Mouse (Mus musculus) embryonic facial prominence, embryonic 15.5 days (tissue): Measurements from ENCODE around the gene Itpr2. TPM values are rescaled to one million over a fixed set of nuclear protein-coding genes. Genes with fewer than 3 reads are reported as not detected.
A peak's percentile ranks its signal among the peaks of the same experiment; 100 is the strongest.

ENCODE experiments used
- ATAC-seq: fragments of 200-750 bp; cut with Nextera tagmentation; 2 replicates; pipeline ENCODE4 v1.8.0; 2017; ENCODE audit warnings: low read depth, moderate TSS enrichment; ENCODE audit not compliant: insufficient number of reproducible peaks, low FRiP score, low TSS enrichment
- H3K27ac ChIP-seq: fragments of 300-500 bp; sonication (generic); replicated peaks from 2 replicates; pipeline ENCODE4 v1.5.1; 2015; ENCODE audit warnings: mild to moderate bottlenecking, inconsistent platforms
- H3K27me3 ChIP-seq: fragments of 300-500 bp; sonication (generic); 2 replicates; pipeline ENCODE4 v1.6.1; 2015; ENCODE audit warnings: inconsistent platforms
- H3K36me3 ChIP-seq: fragments of 300-500 bp; sonication (generic); 2 replicates; pipeline ENCODE4 v1.6.1; 2015; ENCODE audit warnings: mild to moderate bottlenecking, inconsistent platforms
- H3K4me1 ChIP-seq: fragments of 300-500 bp; sonication (generic); 2 replicates; pipeline ENCODE4 v1.6.1; 2015; ENCODE audit warnings: inconsistent platforms
- H3K4me2 ChIP-seq: fragments of 300-500 bp; sonication (generic); replicated peaks from 2 replicates; pipeline ENCODE4 v1.6.1; 2015; ENCODE audit warnings: mild to moderate bottlenecking, inconsistent platforms
- H3K4me3 ChIP-seq: fragments of 300-500 bp; sonication (generic); replicated peaks from 2 replicates; pipeline ENCODE4 v1.5.1; 2015; ENCODE audit warnings: mild to moderate bottlenecking, inconsistent platforms
- H3K9ac ChIP-seq: fragments of 300-500 bp; sonication (generic); 2 replicates; pipeline ENCODE4 v1.6.1; 2015; ENCODE audit warnings: inconsistent platforms
- H3K9me3 ChIP-seq: fragments of 300-500 bp; sonication (generic); replicated peaks from 2 replicates; pipeline ENCODE4 v1.6.1; 2016; ENCODE audit warnings: inconsistent platforms
- WGBS: fragments of 180-500 bp; shearing (Covaris S2); methylation state at CpG from one replicate; pipeline ENCODE4 v1.1.7; 2015; 5-methylcytosine and 5-hydroxymethylcytosine counted together
- polyA plus RNA-seq: library from polyadenylated mRNA; unstranded; fragments of >200 nt; fragmentation: Nextera tagmentation; extraction: Ambion mirVana; gene quantifications from 2 replicates; pipeline ENCODE4 v1.2.1, GENCODE M21; 2015

Gene Itpr2
- polyA plus RNA-seq, 1 experiment from 2014 or later: 13.3 TPM

- no peak overlapping the region for H3K27ac ChIP-seq
- H3K36me3 ChIP-seq: no peaks in the 10 kb centered on the region
- peaks cover 10% of the 10 kb centered on the region for H3K4me1 ChIP-seq
- H3K4me3 ChIP-seq: no peak overlapping the region
- H3K9me3 ChIP-seq: no peaks in the 10 kb centered on the region
- no peak overlapping the region for H3K4me2 ChIP-seq
- 79% methylated on average over 3 of the region's 3 CpGs for WGBS
- no peak for ATAC-seq
- H3K27me3 ChIP-seq: no peaks in the 10 kb centered on the region
- H3K9ac ChIP-seq: no peak overlapping the region
Measured at GRCm38 (mm10) chr6:146305995-146306394, 196.0 kb downstream of the Itpr2 start.

DNA sequence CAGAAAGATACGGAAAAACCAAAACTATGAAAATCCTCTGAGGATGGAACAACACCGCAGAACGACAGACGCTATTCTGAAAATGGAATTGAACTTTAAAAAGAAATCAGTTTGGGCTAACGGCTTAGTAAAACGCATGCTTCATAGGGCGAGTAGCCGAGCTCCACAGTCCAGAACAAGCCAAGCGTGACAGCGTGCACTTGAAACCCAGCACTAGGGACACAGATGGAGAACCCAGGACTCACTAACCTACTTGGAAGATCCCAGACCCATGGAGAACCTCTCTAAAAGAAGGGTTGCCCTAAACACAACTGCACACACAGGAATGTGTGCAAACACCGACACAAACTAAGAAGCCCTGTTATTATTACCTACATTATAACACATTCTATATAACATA is 197.9 kb downstream of the Itpr2 start:
- WGBS: 90% methylated on average over 11 of the region's 11 CpGs
- no peak overlapping the region for H3K27ac ChIP-seq
- no peaks in the 10 kb centered on the region for H3K36me3 ChIP-seq
- ATAC-seq: no peak
- H3K4me2 ChIP-seq: no peak overlapping the region
- H3K9me3 ChIP-seq: no peaks in the 10 kb centered on the region
- H3K4me1 ChIP-seq: peaks cover 15% of the 10 kb centered on the region
- H3K4me3 ChIP-seq: no peak overlapping the region
- no peak overlapping the region for H3K9ac ChIP-seq
- H3K27me3 ChIP-seq: no peaks in the 10 kb centered on the region

GRCm38 (mm10) chr6:146303336-146303735 is 198.7 kb downstream of the Itpr2 start:
- H3K9me3 ChIP-seq: no peaks in the 10 kb centered on the region
- H3K4me2 ChIP-seq: no peak overlapping the region
- H3K9ac ChIP-seq: no peak overlapping the region
- H3K27me3 ChIP-seq: no peaks in the 10 kb centered on the region
- no peaks in the 10 kb centered on the region for H3K36me3 ChIP-seq
- ATAC-seq: no peak
- WGBS: 61% methylated on average over 2 of the region's 2 CpGs
- no peak overlapping the region for H3K27ac ChIP-seq
- H3K4me3 ChIP-seq: no peak overlapping the region
- peaks cover 15% of the 10 kb centered on the region for H3K4me1 ChIP-seq

- no peak overlapping the region for H3K9ac ChIP-seq
- H3K27ac ChIP-seq: no peak overlapping the region
- no peak for ATAC-seq
- H3K4me2 ChIP-seq: no peak overlapping the region
- H3K9me3 ChIP-seq: no peaks in the 10 kb centered on the region
- no peaks in the 10 kb centered on the region for H3K27me3 ChIP-seq
- no peaks in the 10 kb centered on the region for H3K36me3 ChIP-seq
- H3K4me1 ChIP-seq: peaks cover 15% of the 10 kb centered on the region
- 67% methylated on average over 8 of the region's 8 CpGs for WGBS
- H3K4me3 ChIP-seq: no peak overlapping the region
Measured at GRCm38 (mm10) chr6:146302574-146303130, 199.4 kb downstream of the Itpr2 start.

- Histone ChIP-seq H3K4me3 (no peak overlapping the region), H3K4me1 (peaks cover 15% of the 10 kb centered on the region), H3K9me3 (no peaks in the 10 kb centered on the region), H3K36me3 (no peaks in the 10 kb centered on the region), H3K9ac (no peak overlapping the region), H3K4me2 (no peak overlapping the region), H3K27me3 (no peaks in the 10 kb centered on the region), H3K27ac (no peak overlapping the region)
- 37% methylated on average over 3 of the region's 3 CpGs for WGBS
- ATAC-seq: peak; percentile 52; the same call in 1 of the 2 replicates
Measured at GRCm38 (mm10) chr6:146302101-146302500, 199.9 kb downstream of the Itpr2 start.

DNA sequence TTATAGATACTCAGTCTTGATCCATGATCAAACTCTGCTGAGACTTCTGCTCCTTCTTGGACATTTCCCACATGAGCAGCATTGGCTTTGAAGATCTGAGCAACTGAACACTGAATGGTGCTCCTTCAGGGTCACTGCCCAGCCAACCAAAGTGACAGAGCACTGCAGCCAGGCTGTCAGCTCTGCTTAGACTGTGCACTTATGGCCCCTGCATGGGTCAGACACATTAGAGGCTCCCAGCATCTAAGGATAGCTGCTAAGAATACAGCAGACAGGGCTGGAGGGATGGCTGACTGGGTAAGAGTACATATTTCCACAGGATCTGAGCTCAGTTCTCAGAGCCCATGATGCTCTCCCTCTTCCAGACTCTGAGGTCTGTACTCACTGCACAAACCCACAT is 201.1 kb downstream of the Itpr2 start:
- Histone ChIP-seq H3K27me3 (no peaks in the 10 kb centered on the region), H3K36me3 (no peaks in the 10 kb centered on the region), H3K4me3 (no peak overlapping the region), H3K9ac (no peak overlapping the region), H3K9me3 (no peaks in the 10 kb centered on the region), H3K4me1 (peaks cover 15% of the 10 kb centered on the region), H3K4me2 (no peak overlapping the region), H3K27ac (no peak overlapping the region)
- ATAC-seq: no peak

DNA sequence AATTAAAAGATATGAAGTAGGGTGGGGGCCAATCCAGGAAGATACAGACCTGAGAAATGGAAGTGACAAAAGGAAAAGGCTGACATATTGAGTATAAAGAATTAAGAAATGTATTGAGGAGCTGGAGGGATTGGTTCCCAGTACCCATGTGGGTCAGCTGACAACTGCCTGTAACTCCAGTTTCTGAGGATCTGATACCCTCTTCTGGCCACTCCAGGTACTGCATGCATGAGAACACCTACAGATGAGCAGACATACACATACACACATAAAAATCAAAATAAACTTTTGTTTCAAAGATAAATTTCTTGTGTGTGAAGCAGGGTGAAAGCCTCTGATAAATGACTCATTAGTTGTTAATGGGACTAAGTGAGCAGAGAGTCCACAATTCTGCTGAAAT is 203.3 kb downstream of the Itpr2 start:
- Histone ChIP-seq H3K9me3 (no peaks in the 10 kb centered on the region), H3K4me3 (no peak overlapping the region), H3K36me3 (no peaks in the 10 kb centered on the region), H3K4me1 (peaks cover 15% of the 10 kb centered on the region), H3K9ac (no peak overlapping the region), H3K4me2 (no peak overlapping the region), H3K27ac (no peak overlapping the region), H3K27me3 (no peaks in the 10 kb centered on the region)
- ATAC-seq: no peak

- 87% methylated on average over 10 of the region's 10 CpGs for WGBS
Measured at GRCm38 (mm10) chr6:146291036-146291435, 211.0 kb downstream of the Itpr2 start.

GRCm38 (mm10) chr6:146289801-146290200 is 212.2 kb downstream of the Itpr2 start:
- H3K27ac ChIP-seq: no peak overlapping the region
- no peak overlapping the region for H3K4me3 ChIP-seq
- no peak overlapping the region for H3K9ac ChIP-seq
- no peak for ATAC-seq
- no peaks in the 10 kb centered on the region for H3K27me3 ChIP-seq
- no peaks in the 10 kb centered on the region for H3K36me3 ChIP-seq
- 0 out of 2 replicates have a peak, but pooled peaks cover 2% of the 10 kb centered on the region for H3K4me1 ChIP-seq
- WGBS: 37% methylated on average over 10 of the region's 10 CpGs
- H3K4me2 ChIP-seq: no peak overlapping the region
- no peaks in the 10 kb centered on the region for H3K9me3 ChIP-seq

More at GRCm38 (mm10) chr6:146291036-146291435, 211.0 kb downstream of the Itpr2 start:
- no peaks in the 10 kb centered on the region for H3K4me1 ChIP-seq
- H3K4me3 ChIP-seq: no peak overlapping the region
- ATAC-seq: no peak
- H3K9ac ChIP-seq: no peak overlapping the region
- no peaks in the 10 kb centered on the region for H3K9me3 ChIP-seq
- no peak overlapping the region for H3K4me2 ChIP-seq
- H3K27ac ChIP-seq: no peak overlapping the region
- no peaks in the 10 kb centered on the region for H3K27me3 ChIP-seq
- no peaks in the 10 kb centered on the region for H3K36me3 ChIP-seq

GRCm38 (mm10) chr6:146288266-146288665 is 213.8 kb downstream of the Itpr2 start:
- no peak overlapping the region for H3K27ac ChIP-seq
- no peak overlapping the region for H3K4me2 ChIP-seq
- H3K9me3 ChIP-seq: no peaks in the 10 kb centered on the region
- H3K4me3 ChIP-seq: no peak overlapping the region
- WGBS: 86% methylated on average over 5 of the region's 5 CpGs
- no peaks in the 10 kb centered on the region for H3K36me3 ChIP-seq
- no peak for ATAC-seq
- no peaks in the 10 kb centered on the region for H3K27me3 ChIP-seq
- H3K4me1 ChIP-seq: 0 out of 2 replicates have a peak, but pooled peaks cover 5% of the 10 kb centered on the region
- H3K9ac ChIP-seq: no peak overlapping the region

GRCm38 (mm10) chr6:146284921-146285565 is 217.0 kb downstream of the Itpr2 start:
- Histone ChIP-seq H3K4me1 (0 out of 2 replicates have a peak, but pooled peaks cover 5% of the 10 kb centered on the region), H3K36me3 (no peaks in the 10 kb centered on the region), H3K27me3 (no peaks in the 10 kb centered on the region), H3K9ac (no peak overlapping the region), H3K4me2 (no peak overlapping the region), H3K9me3 (no peaks in the 10 kb centered on the region), H3K27ac (no peak overlapping the region), H3K4me3 (no peak overlapping the region)
- ATAC-seq: no peak
- 85% methylated on average over 11 of the region's 11 CpGs for WGBS

- no peak overlapping the region for H3K9ac ChIP-seq
- no peak overlapping the region for H3K4me3 ChIP-seq
- H3K9me3 ChIP-seq: no peaks in the 10 kb centered on the region
- ATAC-seq: no peak
- H3K36me3 ChIP-seq: no peaks in the 10 kb centered on the region
- H3K27ac ChIP-seq: no peak overlapping the region
- WGBS: 47% methylated on average over 7 of the region's 7 CpGs
- H3K27me3 ChIP-seq: no peaks in the 10 kb centered on the region
- no peak overlapping the region for H3K4me2 ChIP-seq
- 0 out of 2 replicates have a peak, but pooled peaks cover 5% of the 10 kb centered on the region for H3K4me1 ChIP-seq
Measured at GRCm38 (mm10) chr6:146283981-146284380, 218.0 kb downstream of the Itpr2 start.
